Mouse (Mus musculus): ENCODE measurements around the gene Abat.

GRCm38 (mm10) chr16:8491743-8492490 lies 21.3 kb upstream of the Abat start:
- TF ChIP-seq CTCF (IDR thresholded peaks at IDR 0.05; ENCODE audit: low read depth, low read length) (no peak), POLR2A (IDR thresholded peaks at IDR 0.05; ENCODE audit: extremely low read depth, insufficient read depth, low read length) (no peak)

All from liver, adult 2 months (tissue).